Mouse (Mus musculus) cerebellum, adult 2 months (tissue): ENCODE results near the gene Gprasp2.
"Not testable (repeated sequence)": the region's sequence is repeated elsewhere in the genome, so short reads cannot be mapped to it uniquely, and the experiment has no call there.

Experiments
- CTCF ChIP-seq: fragments of 200-500 bp; IDR thresholded peaks from 2 replicates; pipeline ENCODE4 v1.5.1; 2011; ENCODE audit warnings: low read depth, mild to moderate bottlenecking, control low read depth, low read length, moderate library complexity, borderline replicate concordance; ENCODE audit not compliant: insufficient read depth
- POLR2A ChIP-seq: fragments of 200-500 bp; IDR thresholded peaks from 2 replicates; pipeline ENCODE4 v1.6.1; 2011; ENCODE audit warnings: low read length, control low read depth, borderline replicate concordance; ENCODE audit not compliant: insufficient read depth

GRCm38 (mm10) chrX:135866806-135867205 lies 28.0 kb downstream of the Gprasp2 start:
- not testable (repeated sequence) for TF ChIP-seq CTCF, POLR2A
